Mouse (Mus musculus) induced T-regulatory cell, adult 2 months (primary cell): ENCODE measurements around the gene Nom1.
"Not testable (repeated sequence)": the region's sequence is repeated elsewhere in the genome, so short reads cannot be mapped to it uniquely, and the experiment has no call there.

Source experiments
- DNase-seq: peaks from one replicate; pipeline ENCODE4 v3.0.0-alpha.2; 2012; ENCODE audit warnings: low read depth

The Nom1 gene

DNA sequence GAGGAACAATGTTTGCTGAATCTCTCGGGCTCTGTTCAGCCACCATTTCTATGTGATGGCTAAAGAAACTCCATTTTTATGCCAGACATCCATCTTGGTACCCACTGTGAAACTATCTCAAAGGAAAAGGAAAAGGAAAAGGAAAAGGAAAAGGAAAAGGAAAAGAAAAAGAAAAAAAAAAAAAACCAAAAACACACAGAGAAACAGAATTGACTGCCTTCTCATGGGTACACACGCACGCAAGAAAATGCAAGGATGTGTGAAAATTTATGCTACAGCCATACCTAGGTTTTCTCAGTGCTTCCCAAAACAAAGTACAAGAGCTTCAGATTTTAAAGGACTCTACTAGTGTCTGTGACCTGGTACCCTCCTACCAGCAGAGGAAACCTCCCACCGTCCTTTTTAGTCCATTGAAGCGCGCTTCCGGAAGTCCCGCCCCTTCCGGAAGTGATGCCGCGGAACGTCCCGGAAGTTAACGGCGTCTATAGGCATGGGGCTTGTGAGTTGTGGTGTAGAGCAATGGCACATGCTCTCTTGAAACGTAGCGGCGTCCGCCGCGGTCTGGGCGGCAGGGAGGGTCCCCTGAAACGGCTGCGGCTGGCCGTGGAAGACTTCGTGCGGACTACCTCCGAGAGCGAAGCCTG lies at the start of gene Nom1:
Nom1 (plus strand) TSS at position 437 of the 644 bp plus-strand sequence.
- peak; percentile 97 for DNase-seq

DNA sequence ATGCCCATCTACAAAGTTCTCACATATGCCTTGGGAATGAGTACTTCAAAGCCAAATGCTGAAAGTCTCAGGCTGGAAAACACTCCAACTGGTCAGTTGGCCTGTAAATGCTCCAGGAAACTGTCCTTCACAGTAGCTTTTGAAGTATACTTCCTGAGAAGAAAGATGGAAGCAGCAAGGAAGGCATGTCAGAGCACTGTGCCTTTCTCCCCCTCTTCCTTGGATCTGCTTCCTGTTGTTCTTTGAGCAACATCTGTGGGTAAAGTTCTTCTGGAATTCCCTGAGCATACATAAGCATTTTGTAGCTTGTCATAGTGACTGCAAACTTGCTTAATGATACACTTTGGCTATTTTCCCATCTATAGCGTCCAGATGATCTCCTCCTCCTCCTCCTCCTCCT lies 46.9 kb upstream of the Nom1 start:
- DNase-seq = no peak

GRCm38 (mm10) chr5:29388181-29388943 lies 46.1 kb upstream of the Nom1 start:
- DNase-seq = no peak

GRCm38 (mm10) chr5:29388944-29389765 lies 45.3 kb upstream of the Nom1 start:
- DNase-seq = peak; percentile 69

- DNase-seq = no peak
Measured at GRCm38 (mm10) chr5:29398427-29398826, 36.0 kb upstream of the Nom1 start.

- no peak for DNase-seq
Measured at GRCm38 (mm10) chr5:29410854-29411253, 23.6 kb upstream of the Nom1 start.

DNA sequence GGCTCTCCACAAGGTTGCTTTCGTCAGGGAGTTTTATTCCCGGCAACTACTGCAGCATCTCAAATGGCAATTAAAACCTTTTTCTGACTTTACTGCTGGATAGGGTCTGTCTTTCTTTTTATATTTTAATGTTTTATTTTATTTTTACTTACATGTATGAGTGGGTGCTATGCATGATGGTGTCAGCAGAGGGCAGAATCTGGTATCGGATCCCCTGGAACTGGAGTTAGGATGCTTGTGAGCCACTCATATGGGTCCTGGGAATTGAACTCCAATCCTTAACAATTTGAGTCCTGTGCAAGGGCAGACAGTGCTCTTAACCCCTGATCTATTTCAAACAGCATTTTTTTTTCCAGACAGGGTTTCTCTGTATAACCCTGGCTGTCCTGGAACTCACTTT lies 21.4 kb upstream of the Nom1 start:
- DNase-seq = no peak

GRCm38 (mm10) chr5:29423330-29423729 lies 11.1 kb upstream of the Nom1 start:
- not testable (repeated sequence) for DNase-seq

GRCm38 (mm10) chr5:29434872-29435358 lies 451 bp downstream of the Nom1 start:
- peak; percentile 65 for DNase-seq

DNA sequence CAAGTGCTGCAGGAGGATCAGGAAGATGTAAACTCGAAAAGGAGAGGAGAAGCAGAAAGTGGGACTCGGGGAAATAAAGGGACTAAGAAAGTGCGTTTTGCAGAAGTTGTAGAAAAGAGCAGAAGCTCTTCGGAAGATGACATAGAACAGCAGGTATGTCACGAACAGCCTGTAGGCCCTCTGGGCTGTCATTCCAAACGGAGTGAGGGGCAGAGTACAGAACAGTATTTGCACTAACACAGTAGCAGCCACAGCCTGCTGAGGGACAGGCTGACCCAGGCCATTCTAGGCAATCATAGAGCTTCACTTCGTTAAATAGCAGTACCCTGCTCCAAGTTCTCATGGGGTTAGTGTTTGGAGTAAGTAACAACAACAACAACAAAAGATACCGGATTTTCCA lies 1.0 kb downstream of the Nom1 start:
- no peak for DNase-seq

- DNase-seq = not testable (repeated sequence)
Measured at GRCm38 (mm10) chr5:29436728-29437127, 2.3 kb downstream of the Nom1 start.

GRCm38 (mm10) chr5:29445275-29445674 lies 10.8 kb downstream of the Nom1 start:
- no peak for DNase-seq

DNA sequence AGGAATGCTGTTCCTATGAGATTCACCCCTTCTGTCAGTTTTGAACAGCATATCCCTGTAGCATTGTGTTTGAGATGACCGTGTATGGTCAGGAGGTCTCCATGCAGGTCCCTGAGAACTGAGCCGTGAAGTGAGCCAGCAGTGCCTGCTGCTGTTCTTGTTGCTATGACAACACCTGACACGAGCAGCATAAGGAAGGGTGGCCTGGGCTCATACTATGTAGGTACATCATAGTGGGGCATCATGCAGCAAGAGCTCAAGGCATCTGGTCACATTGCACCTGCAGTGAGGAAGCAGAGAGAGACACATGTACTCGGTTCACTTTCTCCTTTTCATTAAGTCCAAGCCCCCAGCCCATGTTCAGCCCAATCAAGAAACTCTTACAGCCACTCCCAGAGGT lies 17.9 kb downstream of the Nom1 start:
- DNase-seq = no peak

DNA sequence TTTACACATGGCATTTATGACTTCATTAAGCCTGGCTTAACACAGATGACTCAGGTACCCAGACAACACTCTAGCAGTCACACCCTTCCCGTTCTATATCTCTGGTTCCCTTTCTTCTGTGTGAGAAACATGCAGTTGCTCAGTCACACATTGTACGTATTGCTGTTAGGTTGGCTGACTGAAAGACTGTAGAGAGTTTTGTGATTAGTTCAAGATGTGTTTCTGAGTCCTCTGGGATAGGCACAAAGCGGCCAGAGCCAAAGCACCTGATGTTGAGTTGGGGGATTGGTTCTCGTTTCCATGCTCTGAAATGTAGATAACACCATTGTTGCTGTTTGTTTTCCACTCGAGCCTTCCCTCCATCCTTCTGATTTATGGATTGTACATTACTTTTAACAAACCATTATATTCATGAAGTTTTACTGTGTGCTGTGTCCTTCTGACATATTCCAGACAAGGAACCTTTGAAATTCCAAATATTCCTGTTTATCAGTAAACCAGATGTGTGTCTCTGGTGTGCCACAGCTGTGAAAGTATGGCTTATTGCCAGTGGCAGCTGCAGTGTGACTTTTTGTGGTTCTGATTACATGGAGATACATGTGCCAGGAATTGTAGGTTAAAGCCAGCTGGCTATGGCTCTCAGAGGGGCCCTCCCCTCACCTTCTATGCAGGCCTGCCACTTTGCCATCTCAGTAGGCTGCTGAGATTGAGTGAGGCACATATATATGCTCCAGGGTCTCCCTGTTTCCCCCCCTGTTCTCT lies 22.6 kb downstream of the Nom1 start:
- no peak for DNase-seq

DNA sequence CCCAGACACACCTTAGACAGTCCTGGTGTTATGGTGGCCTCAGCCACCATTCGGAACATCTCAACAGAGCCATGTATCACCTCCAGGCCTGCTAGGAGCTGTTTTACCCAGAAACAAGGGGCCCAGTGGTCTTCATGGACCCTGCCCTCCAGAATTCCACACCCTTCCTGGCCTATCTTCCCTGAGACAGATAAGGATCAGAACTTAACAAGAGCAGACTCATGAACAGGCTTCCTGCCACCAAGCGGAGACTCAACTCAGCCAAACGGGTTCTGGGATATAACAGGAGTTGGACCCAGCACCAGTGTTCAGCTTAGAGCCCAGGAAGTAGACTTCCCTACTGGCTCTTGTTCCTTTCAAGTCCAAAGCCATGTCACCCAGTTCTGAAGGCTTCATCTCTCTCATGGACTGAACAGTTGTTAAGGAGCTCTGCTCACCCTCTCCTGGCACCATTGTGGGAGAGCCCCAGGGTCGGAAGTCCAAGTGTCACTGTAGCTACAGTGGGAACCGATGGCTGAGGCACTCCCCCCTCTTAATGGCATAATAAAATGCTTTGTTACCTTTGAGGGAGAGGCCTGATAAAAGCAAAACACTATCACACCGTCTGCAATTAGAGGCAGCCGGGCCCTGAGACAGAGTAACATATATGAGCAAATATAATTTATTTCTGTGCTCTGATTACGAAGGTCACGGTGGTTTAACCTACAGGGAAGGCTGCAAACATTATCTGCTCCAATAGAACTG lies 28.7 kb downstream of the Nom1 start:
- no peak for DNase-seq

- DNase-seq = peak; percentile 31
Measured at GRCm38 (mm10) chr5:29467489-29468350, 33.3 kb downstream of the Nom1 start.

- no peak for DNase-seq
Measured at GRCm38 (mm10) chr5:29468351-29469065, 34.0 kb downstream of the Nom1 start.

GRCm38 (mm10) chr5:29469501-29469900 lies 35.0 kb downstream of the Nom1 start:
- DNase-seq = no peak

DNA sequence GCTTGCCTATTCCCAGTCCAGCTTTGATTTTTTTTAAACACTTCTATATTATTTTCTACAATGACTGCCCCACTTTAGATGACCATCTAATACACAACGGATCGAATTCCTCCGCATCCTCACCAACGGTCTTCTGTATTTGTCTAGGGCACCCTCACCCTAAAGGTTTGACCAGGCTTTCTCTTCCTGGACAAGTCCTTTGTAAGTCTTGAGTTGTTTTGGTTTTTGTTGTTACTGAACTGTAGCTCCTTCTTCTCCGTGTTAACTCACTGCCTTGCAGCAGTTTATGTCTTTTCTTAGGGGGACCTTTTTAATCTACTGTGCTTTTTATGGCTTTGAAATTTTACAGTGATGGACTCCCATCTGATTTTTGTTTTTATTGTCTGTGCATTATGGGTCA lies 35.8 kb downstream of the Nom1 start:
- no peak for DNase-seq
